Mouse (Mus musculus): ENCODE results near the gene Scfd2.

The Scfd2 gene

GRCm38 (mm10) chr5:74531630-74532280, at the start of gene Scfd2:
TSS of gene Scfd2 (minus strand) at chr5:74531759.
- peak; percentile 93 to 98 for DNase-seq (ENCODE audit: low spot score in 2 of 2)

- no peak for DNase-seq (ENCODE audit: low spot score in 2 of 2)
Measured at GRCm38 (mm10) chr5:74571767-74572166, 40.2 kb upstream of the Scfd2 start.

GRCm38 (mm10) chr5:74561151-74561550, 29.6 kb upstream of the Scfd2 start:
- DNase-seq (ENCODE audit: low spot score in 2 of 2) = no peak

GRCm38 (mm10) chr5:74549566-74549965, 18.0 kb upstream of the Scfd2 start:
- DNase-seq (ENCODE audit: low spot score in 2 of 2) = no peak

GRCm38 (mm10) chr5:74545606-74546005, 14.0 kb upstream of the Scfd2 start:
- no peak for DNase-seq (ENCODE audit: low spot score in 2 of 2)

- no peak for DNase-seq (ENCODE audit: low spot score in 2 of 2)
Measured at GRCm38 (mm10) chr5:74536180-74536947, 4.8 kb upstream of the Scfd2 start.

GRCm38 (mm10) chr5:74535240-74536021, 3.9 kb upstream of the Scfd2 start, which contains the start of gene Fip1l1:
TSS of gene Fip1l1 (plus strand) at chr5:74535449.
- peak; percentile 85 to 89 for DNase-seq (ENCODE audit: low spot score in 2 of 2)

- DNase-seq (ENCODE audit: low spot score in 2 of 2) = no peak
Measured at GRCm38 (mm10) chr5:74530785-74531184, 774 bp downstream of the Scfd2 start.

- no peak for DNase-seq (ENCODE audit: low spot score in 2 of 2)
Measured at GRCm38 (mm10) chr5:74527025-74527424, 4.5 kb downstream of the Scfd2 start.

GRCm38 (mm10) chr5:74511686-74512085, 19.9 kb downstream of the Scfd2 start:
- no peak for DNase-seq (ENCODE audit: low spot score in 2 of 2)

- DNase-seq (ENCODE audit: low spot score in 2 of 2) = no peak
Measured at GRCm38 (mm10) chr5:74492705-74493104, 38.9 kb downstream of the Scfd2 start.

- DNase-seq (ENCODE audit: low spot score in 2 of 2) = no peak
Measured at GRCm38 (mm10) chr5:74484646-74485045, 46.9 kb downstream of the Scfd2 start.

GRCm38 (mm10) chr5:74482633-74483032, 48.9 kb downstream of the Scfd2 start:
- no peak for DNase-seq (ENCODE audit: low spot score in 2 of 2)

- DNase-seq (ENCODE audit: low spot score in 2 of 2) = no peak
Measured at GRCm38 (mm10) chr5:74482034-74482433, 49.5 kb downstream of the Scfd2 start.

GRCm38 (mm10) chr5:74480409-74480808, 51.1 kb downstream of the Scfd2 start:
- no peak for DNase-seq (ENCODE audit: low spot score in 2 of 2)

- DNase-seq (ENCODE audit: low spot score in 2 of 2) = no peak
Measured at GRCm38 (mm10) chr5:74479947-74480346, 51.6 kb downstream of the Scfd2 start.

- DNase-seq (ENCODE audit: low spot score in 2 of 2) = no peak
Measured at GRCm38 (mm10) chr5:74479157-74479556, 52.4 kb downstream of the Scfd2 start.

- no peak for DNase-seq (ENCODE audit: low spot score in 2 of 2)
Measured at GRCm38 (mm10) chr5:74476551-74476950, 55.0 kb downstream of the Scfd2 start.

- no peak for DNase-seq (ENCODE audit: low spot score in 2 of 2)
Measured at GRCm38 (mm10) chr5:74473117-74473516, 58.4 kb downstream of the Scfd2 start.

GRCm38 (mm10) chr5:74470819-74471218, 60.7 kb downstream of the Scfd2 start:
- DNase-seq (ENCODE audit: low spot score in 2 of 2) = no peak

- DNase-seq (ENCODE audit: low spot score in 2 of 2) = no peak
Measured at GRCm38 (mm10) chr5:74469620-74470019, 61.9 kb downstream of the Scfd2 start.

- DNase-seq (ENCODE audit: low spot score in 2 of 2) = no peak
Measured at GRCm38 (mm10) chr5:74467753-74468152, 63.8 kb downstream of the Scfd2 start.
